Mouse (Mus musculus): ENCODE data around the gene Ncoa7.
"Not testable (repeated sequence)": the region's sequence is repeated elsewhere in the genome, so short reads cannot be mapped to it uniquely, and the experiment has no call there.

Ncoa7 gene

DNA sequence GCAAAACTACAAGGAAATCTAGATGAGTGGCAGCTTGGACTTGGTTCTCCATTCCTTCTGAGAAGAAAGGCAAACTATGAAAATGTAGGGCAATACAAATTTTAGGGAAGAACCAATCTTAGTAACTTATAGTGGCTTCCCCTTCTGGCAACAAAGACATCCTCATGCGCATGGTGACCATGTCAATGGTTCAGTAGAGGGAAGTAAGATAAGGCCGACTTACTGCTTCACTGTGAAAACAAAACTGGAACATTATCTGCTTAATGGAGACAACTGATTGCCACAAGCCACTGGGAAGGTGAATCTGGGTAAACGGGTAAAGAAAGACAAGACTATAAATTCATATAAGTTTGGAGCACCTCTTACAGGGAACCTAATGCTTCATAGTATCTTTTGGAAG lies 128.3 kb downstream of the Ncoa7 start:
- no peak for DNase-seq (ENCODE audit: low spot score in 2 of 2)

DNA sequence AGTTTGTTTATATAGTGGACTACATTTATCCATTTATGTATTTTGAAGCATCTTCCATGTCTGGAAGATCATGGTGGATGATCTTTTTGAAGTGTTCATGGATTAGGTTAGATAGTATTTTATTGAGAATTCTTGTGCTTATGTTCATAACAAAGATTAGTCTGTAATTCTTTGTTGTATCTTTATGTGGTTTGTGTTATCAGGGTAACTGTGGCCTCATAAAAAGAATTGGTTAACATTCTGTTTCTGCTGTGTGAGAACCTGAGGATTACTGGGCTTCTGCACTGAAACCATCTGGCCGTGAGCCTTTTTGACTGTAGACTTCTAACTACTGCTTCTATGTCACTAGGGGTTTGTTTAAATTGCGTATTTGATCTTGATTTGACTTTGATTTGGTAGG lies 136.5 kb downstream of the Ncoa7 start:
- no peak for DNase-seq (ENCODE audit: low spot score in 2 of 2)

DNA sequence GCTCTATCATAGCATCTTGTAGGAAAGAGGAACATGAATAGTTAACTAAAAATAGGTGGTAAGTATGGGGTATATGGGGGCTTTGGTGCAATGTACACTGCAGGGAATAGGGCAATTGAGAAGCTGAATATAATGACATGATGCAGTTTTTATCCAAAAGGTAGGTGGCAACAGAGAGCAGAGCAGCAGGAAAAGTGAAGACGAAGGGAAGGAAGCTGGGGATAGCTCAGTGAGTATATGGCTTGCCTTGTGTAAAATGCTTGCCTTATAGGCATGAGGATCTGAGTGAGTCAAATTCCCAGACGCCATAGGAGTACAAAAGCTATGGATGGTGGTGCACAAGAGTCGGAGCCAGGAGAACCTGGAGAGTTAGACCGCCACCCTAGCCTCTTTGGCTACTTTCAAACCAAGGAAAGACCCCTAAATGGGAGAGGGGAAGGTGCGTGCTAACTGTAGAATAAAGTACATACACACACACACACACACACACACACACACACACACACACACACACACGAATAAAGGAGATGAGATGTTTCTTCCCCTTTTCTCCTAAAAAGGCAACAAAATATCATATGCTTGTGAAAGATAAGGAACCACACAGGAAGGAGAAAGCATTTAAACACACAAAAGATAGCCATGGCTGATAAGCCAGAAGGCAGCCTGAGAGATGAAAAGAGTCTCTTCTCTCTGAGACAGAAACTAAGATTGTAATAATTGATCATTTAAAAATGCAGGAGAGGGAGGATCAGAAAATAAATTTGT lies 142.4 kb downstream of the Ncoa7 start:
- DNase-seq (ENCODE audit: low spot score in 2 of 2), result no peak

DNA sequence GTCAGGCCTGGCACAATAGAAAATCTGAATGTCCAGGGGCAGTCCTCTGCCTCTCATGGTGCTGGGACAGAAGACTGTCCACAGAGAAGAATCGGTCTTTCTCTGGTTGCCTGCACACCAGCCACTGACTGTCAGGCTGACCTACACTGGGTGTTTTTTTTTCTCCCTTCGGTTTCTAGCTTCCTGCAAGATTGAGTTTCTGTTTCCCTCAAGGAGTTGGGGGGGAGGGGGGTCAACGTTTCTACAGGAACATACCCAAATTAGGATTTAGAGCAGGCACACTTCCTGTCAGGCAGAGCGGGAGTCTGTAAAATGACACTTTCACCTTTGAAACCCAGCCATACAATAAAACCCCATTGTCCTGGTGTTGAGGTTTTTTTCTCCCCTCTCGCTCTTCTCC lies 147.5 kb downstream of the Ncoa7 start:
- no peak for DNase-seq (ENCODE audit: low spot score in 2 of 2)

DNA sequence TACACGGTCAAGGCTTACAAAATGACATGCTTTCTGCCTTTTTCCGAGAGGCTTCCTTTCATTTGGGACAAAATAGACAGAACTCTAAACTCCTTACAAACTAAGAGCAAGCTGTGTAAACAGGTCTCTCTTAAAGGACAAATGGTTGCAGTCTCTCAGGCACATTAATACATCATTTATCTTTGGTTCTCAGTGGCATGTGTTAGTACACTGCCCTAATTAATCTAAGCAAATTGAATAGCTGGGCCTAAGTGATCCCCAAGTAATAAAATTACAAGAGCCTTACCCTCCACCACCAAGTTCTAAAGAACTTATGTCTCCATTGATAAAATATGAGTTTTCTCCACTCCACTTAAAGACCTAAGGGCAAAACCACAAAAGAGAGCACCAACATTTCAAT lies 155.4 kb downstream of the Ncoa7 start:
- no peak for DNase-seq (ENCODE audit: low spot score in 2 of 2)

DNA sequence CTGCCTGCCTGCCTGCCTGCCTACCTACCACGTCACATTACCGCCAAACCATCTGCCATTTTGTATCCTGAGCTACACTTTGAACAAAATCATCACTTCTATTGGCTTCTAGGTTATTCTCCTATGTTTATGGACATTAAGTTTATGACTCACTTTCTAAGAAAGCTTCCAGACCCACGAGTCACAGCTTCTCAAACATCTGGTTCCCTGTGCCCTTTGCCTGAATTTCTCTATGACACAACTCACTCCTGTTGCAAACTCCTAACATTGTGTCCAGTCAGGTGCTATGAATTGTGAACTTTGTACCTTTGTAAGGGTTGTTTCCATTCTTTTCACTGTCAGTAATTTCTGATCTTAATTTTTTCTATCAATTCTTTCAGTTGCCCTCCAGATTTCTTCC lies 164.9 kb downstream of the Ncoa7 start:
- DNase-seq (ENCODE audit: low spot score in 2 of 2), result no peak

DNA sequence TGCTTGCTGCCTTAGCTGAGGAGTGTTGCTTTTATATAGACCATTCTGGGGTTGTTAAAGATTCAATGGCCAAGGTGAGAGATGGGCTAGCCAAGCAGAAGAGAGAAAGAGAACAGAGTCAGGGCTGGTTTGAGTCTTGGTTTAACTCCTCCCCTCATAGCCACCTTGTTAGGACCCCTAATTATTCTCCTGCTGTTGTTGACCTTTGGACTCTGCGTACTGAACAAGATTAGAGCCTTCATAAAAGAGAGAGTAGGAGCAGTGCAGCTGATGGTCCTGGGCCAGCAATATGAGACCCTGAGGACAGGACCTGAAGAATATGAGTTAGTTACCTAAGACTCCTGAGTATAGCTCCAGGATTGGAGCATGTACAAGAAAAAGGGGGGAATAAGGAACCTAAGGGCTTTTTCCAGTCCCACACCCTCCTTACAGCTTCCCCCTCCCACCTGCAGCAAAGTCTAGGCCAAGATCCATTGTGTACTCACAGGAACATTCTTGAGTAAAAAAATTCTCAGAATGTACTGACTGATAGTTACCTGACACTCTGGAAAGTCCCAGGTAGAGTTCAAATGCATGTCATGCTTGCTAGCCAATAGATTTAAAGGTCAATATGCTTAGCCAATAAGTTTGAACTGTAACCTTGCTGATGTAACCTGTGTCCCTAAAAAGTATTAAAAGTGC lies 166.5 kb downstream of the Ncoa7 start:
- not testable (repeated sequence) for DNase-seq (ENCODE audit: low spot score in 2 of 2)

DNA sequence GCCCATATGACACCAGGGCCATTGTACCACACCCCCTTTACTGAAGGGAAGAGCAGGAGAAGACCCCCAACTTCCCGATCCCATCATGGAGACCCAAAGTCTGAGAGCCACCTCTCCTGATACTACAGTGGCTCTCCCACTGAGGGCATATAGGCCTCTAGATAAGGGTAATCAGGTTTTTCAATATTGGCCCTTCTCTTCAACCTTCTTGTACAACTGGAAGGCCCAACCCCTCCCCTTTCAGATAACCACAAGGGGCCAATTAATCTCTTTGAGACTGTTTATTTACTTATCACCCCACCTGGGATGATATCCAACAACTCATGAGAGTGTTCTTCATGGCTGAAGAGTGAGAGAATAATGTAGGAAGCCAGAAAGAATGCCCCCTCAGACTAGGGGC lies 170.4 kb downstream of the Ncoa7 start:
- DNase-seq (ENCODE audit: low spot score in 2 of 2), result no peak

DNA sequence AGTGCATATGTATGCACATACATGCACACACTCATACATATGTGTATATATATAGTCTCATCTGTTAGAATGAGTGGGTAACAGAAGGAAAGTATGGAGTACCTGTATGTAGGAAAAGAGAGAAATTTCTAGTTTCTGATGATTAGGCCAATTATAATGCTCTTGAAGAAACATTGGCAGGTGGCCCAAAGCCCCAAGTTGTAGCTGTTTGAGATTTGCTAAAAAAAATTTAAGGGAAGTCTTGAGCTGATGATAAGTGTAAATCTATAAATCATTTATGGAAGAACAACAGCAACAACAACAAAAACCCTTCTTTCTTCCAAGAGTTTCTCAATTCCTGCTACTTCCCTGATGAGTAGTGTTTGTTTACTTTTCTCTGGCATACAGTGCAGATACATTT lies 173.1 kb downstream of the Ncoa7 start:
- no peak for DNase-seq (ENCODE audit: low spot score in 2 of 2)

DNA sequence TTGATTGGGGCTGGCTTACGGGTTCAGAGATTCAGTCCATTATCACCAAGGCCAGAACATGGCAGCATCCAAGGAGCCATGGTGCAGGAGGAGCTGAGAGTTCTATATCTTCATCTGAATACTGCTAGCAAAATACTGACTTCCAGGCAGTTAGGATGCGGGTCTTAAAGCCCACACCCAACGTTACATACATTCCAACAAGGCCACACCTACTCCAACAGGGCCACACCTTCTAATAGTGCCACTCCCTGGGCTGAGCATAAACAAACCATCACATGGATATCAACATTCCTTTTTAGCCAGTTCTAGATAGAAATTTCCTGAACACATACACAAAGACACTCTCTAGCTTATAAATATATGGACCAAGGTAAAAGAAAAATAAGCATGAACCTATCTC lies 173.6 kb downstream of the Ncoa7 start, which contains the start of gene Hint3:
TSS of gene Hint3 (minus strand) at position 120 of the 400 bp plus-strand sequence.
- no peak for DNase-seq (ENCODE audit: low spot score in 2 of 2)

DNA sequence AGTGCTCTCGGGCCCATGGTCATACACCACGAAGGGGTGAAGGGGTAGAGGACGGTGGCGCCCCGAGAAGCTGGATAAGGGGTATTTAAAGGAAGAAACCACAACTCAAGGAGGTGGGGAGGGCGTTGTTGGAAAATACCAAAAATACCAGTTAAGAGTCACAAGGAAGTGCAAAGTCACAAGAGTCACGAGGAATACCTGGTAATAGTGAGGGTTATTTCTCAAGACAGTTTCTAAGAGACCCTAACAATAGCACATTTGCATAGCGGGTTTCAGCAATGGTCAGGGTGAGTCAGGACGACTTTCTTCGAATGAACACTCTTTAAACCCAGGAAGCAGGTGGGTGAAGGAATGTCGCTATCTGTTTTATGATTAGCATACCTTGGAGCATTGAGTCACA lies 174.7 kb downstream of the Ncoa7 start:
- not testable (repeated sequence) for DNase-seq (ENCODE audit: low spot score in 2 of 2)

DNA sequence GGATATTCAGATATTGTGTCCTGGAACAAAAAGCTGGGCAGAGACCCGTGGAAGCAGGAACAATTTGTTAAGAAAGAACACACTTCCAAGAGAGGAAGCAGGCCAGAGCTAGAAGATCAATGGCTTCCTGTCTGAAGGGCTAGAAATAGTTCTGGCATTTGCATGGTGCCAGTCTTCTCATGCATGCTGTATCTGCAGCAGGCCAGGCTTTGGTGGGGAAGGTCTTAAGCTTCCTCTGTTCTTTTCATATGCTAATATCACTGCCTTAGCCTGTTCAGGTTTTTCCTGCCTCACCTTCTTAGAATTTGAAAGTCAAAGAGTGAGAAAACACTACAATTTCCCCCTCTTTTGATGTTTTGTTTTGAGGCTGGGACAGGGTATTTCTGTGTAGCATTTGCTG lies 175.6 kb downstream of the Ncoa7 start:
- DNase-seq (ENCODE audit: low spot score in 2 of 2), result no peak

DNA sequence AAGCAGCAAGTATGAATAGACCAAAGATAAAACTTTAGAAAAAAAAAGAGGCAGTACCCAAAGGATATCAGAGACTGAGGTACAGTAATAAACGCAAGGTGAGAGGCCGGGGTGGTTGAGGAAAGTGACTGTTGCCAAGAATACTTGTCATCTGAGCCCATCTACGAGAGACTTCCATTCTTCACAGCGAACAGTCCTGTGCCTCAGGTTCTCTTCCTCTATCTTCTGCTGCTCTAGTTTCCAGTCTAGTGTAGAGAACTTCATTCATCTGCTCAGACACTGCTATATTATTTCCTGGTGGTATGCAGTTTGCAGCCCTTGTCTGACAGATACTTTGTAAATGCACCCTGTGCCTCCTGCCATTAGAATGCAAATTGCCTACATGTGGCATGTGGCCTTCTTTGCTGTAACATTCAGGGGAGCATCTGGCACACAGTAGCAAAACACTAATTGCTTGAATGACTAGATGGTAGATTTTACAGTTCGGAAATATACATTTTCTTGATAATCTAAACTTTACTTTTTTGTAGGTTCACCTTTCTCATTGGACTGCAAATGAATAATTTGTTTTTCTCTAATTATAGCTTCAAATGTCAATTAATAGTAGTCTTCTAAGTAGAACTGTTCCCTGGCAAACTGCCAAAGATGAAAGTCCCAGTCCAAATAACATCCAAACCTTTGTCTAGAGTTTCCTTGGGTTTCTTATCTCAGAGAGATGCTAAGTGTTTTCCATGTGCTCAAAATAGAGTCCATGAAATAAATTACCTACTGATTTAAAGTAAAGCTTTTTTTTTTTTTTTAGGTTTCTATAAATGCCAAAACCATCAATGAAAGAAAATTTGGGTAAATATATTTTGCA lies 178.7 kb downstream of the Ncoa7 start:
- no peak for DNase-seq (ENCODE audit: low spot score in 2 of 2)

DNA sequence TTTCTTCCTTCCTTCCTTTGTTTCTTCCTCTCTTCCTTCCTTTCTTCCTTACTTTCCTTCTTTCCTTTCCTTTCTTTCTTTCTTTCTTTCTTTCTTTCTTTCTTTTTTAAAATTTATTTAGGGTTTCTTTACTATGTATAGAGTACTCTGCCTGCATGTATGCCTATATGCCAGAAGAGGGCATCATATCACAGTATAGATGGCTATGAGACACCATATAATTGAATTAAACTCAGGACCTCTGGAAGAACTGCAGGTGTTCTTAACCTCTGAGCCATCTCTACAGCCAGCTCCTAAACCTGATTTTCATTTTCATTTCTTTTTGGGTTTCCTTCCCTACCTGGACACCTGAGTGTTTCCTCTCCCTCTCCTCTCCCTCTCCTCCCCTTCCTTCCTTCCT lies 180.2 kb downstream of the Ncoa7 start:
- DNase-seq (ENCODE audit: low spot score in 2 of 2), result no peak

DNA sequence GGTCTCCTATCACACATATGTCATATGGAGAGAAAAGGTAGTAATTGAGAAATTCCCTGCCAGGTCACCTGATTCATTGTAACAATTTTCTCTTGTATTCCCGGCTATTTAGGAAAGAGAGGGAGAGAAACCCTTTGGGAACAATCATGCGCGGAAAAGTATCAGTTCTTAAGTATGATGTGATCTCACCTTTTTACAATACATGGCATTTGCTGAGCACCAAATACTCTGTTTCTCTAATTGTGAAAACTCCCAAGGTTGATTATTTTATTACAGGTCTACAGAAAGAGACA lies 184.3 kb downstream of the Ncoa7 start:
- DNase-seq (ENCODE audit: low spot score in 2 of 2), result no peak

DNA sequence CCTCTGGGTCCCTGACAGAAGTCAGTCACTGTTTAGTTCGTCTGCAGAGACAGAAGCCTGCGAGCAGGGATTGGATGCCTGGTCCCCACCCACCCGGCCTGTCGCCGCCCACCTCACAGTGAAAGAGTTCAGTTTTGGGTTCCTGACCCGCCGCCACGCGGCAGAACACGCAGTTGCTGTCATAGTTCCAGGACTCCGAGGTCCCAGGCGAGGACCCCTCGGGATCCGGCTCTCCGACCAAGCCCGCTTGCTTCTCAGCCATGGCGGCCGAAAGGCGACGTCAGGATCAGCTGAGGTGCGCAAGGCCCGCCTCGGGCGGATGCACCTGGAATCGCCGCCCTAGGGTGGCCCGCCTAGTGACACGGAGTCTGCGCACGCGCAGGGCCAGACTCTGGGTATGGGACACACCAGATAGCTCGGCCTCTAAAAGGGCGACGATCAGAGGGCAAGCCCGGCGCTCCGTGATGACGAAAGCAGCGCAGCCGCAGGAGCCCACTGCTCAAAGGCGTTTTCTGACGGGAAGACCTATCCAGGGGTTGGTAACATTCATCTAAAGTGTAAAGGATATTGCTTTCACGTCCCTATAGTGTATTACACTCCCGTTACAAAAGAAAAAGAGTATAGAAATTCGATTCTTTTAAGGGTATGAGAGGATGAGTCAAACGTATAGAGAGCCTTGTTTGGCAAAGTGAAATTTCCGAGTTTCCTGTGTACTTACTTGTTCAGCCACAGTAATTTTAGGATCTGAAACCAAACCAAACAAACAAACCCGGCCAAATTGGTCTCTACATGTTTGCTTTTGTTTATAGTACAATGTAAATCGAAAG lies 184.8 kb downstream of the Ncoa7 start:
- DNase-seq (ENCODE audit: low spot score in 2 of 2), result peak; percentile 98 to 99

DNA sequence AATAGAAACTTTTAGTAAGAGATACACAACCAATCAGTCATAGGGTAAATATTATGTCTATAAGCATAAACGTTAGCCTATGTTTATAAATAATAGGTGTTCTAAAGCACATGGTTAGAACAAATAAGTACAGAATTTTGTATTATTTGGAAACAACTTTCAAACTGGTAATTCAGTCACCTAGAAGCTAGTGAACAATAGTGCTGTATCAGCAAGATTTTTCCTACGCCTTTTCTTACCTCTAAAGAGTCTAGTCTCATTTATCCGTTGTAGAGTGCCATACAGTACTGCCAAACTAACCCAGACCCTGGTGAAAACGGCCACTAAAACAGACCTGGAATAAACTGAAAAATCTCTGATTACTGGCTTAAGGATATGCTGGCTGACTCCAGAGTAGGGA lies 190.1 kb downstream of the Ncoa7 start:
- DNase-seq (ENCODE audit: low spot score in 2 of 2), result no peak

DNA sequence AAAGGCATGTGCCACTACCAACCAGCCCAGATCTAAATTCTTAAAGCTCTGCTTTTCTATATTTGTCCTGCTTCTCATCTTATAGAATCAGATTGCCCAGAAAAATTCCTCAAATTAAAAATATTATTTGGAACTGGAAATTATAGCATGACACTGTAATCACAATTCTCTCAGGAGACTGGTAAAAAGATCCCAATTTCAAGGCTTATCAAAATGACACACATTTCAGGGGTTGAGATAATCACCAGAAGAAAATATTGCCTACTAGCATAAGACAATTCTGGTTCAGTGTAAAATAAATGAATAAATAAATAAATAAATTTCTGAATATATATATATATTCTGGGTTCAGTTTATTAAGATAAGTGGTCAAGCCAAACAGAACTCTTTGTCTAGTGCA lies 193.5 kb downstream of the Ncoa7 start:
- no peak for DNase-seq (ENCODE audit: low spot score in 2 of 2)

DNA sequence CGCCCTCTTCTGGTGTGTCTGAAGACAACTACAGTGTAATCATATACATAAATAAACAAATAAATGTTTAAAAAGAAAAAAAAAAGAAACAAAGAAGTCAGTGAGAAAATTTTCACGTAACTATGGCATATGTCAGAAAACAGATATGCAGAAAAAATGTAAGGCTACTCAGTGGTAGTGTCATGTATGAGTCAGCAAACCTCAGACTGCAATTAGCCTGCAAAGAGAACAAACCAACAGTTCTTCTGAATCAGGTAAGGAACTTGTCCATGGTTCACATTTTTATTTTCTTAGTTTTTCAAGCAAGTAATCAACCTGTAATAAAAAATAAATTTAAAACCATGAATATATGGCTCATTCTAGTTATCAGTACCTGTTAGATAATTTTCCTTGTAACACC lies 195.0 kb downstream of the Ncoa7 start:
- no peak for DNase-seq (ENCODE audit: low spot score in 2 of 2)

DNA sequence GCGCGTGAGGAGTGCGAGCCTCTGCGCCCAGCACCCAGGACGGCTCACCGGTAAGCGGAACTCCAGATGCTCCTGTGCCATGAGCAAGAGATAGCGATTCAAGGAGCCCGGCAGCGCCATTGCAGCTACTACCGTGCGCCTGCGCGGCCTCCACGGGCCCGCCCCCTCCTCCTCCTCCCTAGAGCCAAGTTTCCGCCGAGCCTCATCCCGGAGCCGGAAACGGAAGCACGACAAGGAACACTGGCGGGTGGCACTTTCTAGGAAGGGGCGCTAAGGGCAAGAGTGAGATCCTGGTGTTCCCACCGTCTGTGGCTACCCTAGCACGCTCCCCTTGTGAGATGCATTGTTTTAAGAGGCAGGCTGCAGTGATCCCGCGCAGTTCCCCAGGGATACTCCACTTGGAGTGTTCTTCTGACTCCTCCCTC lies 202.6 kb downstream of the Ncoa7 start, which contains the start of gene Trmt11:
TSS of gene Trmt11 (minus strand) at position 208 of the 425 bp plus-strand sequence.
- DNase-seq (ENCODE audit: low spot score in 2 of 2), result peak; percentile 80 to 87

DNA sequence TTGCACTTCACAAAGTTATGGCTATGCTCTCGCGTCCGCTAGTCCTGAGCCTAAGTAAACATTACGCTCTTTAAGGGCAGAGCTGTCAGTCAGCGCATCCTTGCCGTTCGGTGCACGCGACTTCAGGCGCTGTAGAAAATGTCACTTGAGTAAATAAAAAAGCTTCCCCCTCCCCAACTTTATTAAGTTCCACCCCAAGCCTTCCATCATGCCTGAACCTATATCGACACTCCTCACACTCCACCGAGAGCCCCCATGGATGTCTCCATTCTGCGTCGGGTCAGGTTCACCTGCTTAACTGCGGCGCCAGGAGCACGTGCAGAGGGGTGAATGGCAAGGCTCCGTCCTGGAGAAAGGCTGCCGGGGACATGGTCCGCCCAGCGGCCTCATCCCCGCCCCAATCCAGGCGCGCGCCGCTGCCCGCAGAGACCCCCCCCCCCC lies 203.0 kb downstream of the Ncoa7 start:
- DNase-seq (ENCODE audit: low spot score in 2 of 2), result no peak

DNA sequence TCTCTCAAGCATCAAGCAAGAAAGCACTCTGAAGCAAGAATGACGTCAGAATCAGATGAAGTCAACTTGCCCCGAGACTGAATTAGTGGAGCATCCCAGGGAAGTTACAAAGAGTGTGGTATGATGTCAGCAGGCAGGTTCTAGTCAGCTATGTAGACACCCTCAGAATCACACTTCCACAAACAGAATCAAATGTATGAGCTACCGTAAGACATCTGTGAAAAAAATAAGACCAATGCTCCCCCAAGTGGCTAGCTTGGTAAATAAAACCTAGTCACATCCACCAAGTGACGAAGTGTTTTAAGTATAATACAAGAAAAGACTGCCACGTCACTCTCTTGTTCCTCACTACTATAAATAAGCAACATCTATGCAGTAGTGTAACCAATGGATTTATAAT lies 216.1 kb downstream of the Ncoa7 start:
- no peak for DNase-seq (ENCODE audit: low spot score in 2 of 2)

All from frontal cortex, postnatal 14 days (tissue).